Mouse (Mus musculus): ENCODE measurements around the gene Slc38a6.

Slc38a6 gene

DNA sequence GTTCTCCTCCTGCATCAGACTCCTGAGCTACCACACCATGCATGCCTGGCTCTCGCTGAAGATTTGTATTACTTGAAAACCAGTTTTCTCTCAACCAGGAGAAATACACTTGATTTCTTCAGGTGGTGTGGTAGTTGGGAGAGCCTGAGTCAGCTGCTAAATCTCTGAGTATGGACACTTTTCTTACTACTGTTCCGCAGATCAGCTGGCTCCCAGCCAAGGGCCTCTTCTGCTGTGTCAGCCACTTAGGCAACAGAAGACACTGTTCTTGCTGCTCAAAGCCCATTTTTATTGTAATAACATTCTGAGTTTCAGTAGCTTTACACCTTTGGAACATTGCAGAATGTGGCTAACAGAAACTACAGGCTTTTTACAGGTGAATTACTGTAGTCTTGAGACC is 72.1 kb downstream of the Slc38a6 start:
- peak; percentile 83 for DNase-seq

DNA sequence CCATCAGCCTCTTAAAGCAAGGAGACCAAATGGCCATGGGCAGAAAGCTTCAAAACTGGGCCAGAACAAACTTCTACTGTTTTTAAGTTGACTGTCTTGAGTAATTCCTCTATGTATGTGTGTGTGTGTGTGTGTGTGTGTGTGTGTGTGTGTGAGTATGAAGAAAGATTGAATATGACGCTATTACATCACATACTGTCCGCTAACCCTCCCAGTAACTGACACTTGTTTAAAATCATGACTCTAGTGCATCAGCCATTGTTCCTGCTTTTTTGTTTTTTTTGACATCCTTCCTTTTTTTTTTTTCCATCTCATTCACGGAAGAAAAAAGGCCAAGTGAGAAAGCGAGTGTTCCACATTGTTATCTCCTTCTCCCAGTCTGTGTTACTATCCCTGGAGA is 72.9 kb downstream of the Slc38a6 start:
- no peak for DNase-seq

DNA sequence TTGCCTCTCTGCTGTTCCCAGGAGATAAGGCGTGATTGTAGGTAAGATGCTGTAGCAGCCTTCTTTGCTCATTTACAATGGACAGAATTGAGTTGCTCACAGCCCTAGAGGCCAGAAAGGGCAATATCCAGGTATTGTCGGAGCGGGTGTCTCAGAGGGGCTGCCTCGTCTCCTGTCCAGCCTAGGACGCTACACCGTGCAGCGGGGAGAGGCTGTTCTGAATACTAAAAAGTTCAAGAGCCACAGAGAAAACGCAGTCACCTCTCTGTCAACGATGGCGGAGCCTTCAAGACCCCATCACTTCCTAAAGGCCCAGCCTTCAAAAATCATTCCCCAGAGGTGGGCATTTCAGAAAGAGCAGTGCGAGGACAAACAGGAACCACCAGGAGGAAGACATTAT is 74.6 kb downstream of the Slc38a6 start:
- no peak for DNase-seq

DNA sequence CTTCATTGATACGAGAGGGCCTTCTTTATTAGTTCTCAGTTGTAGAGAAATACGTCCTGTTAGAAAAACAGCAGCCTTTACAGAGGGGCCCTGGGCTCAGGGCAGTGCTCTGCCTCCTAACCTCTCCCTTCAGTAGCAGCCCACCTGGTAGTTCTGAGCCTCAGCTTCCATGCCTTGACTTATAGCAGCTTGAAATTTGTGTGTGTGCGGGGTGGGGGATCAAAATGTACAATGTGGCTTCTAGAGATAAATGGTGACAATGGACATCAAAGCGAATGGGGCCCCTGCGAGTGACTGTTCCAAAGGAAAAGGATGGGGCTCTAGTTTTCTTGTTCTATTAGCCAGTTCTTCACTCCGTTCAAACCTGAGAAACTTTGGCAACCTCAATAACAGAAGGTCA is 76.8 kb downstream of the Slc38a6 start:
- DNase-seq = no peak

DNA sequence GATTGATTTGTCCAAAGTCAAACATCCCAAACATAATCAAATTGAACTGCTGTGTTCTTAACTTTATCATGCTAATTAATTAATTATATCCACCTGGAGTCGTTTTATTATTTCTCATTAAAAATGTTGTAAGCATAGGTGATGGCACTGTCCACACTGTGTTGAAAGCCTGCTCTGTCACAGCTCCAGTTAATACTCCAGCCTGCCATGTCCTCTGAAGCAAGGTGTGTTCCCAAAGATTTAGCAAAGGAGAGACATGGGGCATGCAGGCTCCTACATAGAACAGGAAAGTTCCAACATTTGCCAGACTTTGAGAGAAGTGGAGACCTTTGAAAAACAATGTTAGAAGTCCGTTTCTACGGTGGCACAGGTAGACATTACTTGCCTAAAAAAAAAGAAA is 77.4 kb downstream of the Slc38a6 start:
- no peak for DNase-seq

DNA sequence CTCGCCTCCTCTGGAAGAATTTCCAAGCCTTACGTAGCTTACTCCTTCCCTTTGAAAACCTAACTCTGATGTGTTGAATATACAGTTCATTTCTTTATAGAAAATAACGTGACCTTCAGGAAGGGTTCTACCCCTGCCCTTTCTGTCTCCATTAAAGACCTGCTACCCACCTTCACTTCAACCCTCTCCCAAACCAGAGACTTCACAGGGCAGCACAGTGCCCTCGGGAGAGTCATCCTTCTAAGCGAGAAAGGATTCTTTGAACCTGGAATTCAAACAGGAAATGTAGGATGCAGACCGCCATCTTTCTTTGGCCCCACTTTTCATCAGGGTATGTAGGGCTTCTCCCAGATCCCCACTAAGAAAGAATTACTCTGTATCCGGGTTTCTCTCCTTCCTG is 80.0 kb downstream of the Slc38a6 start:
- DNase-seq = no peak

DNA sequence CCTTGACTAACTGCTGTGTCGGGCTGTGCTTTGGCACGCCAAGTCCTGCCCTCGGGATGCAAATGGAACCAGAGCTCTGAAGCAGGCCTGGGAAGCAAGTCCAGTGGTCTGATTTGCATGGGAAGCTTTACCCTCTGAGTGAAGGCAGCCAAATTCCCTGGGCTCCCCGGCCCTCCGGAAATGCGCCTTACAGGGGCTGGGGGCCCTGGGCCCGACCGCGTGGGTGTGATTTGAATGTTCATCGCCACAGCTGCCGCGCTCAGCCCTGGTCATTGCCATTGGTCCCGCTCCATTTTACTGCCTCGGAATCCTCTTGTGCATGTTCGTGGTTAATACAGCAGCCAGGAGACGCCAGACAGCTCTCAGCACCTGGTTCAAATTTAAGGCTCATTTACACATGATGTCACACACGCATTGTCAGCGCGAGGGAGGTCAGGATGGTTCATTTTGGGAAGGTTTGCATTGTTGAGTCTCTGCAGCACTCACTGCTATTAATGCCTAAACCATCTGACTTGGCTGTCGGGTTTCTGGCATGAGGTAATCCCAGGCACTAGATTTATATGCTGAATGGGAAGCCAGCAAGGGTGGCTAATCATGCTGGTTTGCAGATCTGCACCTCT is 81.0 kb downstream of the Slc38a6 start:
- DNase-seq = no peak

DNA sequence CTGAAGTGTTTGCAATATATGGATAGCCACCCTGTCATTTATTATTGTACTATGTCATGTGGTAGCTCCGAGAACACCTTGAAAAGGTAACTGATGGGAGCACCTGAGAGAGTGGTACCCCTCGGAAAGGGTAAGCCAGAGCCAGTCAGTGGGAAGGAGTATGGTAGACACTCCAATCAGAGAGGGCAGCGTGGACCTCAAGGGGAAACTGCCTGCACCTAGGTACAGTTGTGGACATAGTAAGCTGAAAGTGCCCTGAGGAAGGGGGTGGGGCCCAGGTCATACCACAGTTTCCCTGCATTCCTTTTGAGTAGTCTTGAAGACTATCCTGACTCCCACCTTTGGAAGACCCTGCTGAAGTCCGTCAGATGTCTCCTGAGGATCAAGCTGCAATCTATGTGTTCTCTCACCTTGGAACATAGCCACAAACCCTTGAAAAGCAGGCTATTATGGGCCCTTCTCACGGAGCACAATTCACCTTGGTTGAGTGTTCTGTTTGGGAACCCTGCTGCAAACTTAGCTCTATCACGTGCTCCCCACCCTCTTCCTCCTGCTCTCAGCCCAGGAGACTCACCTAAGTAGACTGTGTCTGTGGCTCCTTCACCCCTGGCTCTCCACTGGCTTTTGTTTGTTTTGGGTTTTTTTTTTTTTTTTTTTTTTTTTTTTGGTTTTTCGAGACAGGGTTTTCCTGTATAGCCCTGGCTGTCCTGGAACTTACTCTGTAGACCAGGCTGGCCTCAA is 82.5 kb downstream of the Slc38a6 start:
- DNase-seq = no peak

DNA sequence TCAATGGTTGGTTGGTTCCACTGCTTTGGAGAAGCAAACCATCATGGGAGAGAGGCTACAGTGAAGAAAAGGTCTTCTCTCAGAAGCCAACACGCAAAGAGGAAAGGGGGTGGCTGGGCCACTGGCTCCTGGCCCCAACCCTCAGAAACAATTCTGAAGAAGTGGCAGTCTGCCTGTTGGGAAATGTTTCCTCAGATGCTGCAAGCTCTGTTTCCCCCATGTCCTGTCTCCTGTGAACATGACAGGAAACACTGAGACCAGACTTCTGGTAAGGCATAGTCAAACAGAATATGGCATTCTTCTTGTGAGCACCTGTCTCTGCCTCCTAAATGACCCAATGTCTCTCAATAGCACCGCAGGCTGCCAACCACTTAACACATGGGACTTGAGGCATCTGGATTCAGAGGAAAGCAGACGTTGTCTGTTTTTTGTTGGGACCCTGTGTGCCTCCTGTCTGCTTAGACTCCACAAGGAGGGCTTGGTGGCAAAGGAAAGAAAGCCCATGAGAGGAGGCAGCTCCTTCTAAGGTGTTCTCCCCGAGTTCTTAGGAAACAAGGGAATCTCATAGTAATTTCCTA is 83.9 kb downstream of the Slc38a6 start:
- DNase-seq = no peak

DNA sequence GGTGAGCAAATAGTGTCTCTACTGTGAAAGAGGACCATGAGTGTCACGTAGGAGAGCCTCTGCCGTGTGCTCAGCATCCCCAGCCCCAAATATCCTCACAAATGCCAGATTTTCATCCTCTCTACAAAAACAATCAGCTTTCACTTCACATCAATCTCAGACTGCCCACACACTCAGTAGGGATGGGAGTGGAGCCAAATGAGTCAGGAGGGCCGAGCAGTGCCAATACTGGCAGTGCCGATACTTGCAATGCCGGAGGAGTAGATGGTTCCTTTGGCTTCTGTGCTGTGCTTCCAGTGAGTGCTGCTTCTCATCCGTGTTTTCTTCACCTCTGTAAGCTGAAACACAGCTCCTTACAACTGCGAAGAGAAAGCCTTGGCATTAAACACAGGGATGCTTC is 84.6 kb downstream of the Slc38a6 start:
- no peak for DNase-seq

DNA sequence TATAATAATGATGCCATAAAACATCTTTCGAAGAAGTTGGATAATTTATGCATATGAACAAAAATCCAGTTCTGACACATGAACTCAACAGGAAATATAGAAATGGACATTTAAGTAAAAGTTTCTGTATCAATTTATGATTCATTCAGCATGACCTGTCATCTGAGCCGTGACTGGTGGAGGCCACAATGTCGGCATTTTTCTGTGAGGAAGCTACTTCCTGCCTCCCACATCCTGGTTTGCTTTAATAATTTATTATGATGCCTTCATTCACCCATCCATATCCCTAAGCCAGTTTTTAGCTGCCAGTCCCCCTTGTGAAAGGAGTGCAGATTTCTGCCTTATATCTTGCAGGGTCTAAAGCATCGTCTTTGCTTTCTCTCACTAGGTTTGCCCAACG is 91.4 kb downstream of the Slc38a6 start:
- DNase-seq = no peak

DNA sequence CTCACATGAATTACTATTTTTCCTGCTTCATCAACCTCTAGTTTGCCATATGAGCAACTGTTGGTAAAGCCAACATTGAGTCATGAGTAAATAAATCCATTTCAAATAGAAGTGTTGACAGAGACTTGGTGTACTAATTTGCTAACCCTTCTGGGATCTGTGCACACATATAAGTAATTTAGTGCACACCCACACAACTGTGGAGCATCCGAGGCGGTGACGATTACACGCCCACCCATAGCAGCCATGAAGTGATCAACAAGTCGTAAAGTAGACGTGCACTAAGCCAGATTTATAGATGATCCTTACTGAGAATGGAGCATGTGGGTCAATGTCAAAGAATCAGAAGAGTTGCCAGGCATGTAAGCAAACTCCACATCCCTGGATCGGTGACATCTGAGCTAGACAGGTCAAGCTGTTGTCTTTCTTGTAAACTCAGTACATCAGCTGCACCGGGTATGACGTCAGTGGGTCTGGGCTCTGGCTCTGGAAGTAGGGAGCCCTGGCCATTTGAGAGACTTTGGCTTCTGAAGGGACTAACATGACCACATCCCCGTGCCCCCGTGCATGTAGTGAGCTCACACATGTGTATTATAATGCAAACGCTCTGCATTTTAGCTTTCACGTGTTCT is 92.3 kb downstream of the Slc38a6 start:
- DNase-seq = no peak

DNA sequence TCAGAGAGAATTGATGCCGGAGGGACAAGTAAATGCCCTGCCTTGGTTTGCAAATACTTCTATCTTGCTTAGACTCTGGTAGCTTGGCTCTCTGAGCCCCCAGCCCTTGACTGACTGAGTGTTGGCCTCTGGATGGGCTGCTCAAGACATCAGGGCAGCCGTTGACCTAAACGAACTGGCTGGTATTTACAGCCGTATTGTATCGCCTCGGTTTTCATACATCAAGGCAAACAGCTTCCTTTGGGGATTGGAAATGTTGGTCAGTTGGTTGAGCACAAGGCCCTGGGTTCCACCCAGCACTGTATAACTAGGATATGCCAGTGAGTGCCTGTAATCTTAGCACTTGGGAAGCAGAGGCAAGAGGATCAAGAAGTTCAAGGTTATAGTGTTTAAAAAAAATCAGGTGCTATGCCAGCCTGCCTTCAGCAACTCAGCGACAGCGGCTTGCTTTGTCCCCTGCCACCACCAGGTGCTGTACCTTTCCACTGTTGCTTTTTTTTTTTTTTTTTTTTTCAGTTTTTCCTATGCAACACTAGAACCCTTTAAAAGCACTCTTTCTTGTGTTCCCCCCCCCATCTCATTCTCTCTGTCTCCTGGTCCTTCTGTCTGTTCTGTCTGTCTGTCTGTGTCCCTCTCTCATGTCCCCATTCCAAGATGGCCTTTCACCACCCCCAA is 94.2 kb downstream of the Slc38a6 start:
- no peak for DNase-seq

DNA sequence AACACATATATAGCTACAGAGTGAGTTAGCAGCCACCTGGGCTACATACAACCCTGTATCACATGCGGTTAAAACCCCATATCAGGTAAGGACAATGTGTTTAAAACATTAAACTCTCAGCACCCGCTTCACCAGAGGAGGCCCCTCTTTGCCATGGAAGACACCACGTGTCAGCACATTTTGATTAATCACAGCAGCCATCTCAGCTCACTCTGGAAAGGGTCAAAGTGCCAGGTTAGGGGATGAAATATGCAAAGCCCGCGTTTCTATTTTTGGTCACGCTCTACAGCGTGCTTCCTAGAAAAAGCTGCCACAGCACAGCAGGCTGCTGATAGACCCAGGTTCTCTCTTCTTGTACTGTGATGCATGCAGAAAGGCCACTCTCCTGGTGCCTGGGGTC is 94.9 kb downstream of the Slc38a6 start:
- peak; percentile 59 for DNase-seq

DNA sequence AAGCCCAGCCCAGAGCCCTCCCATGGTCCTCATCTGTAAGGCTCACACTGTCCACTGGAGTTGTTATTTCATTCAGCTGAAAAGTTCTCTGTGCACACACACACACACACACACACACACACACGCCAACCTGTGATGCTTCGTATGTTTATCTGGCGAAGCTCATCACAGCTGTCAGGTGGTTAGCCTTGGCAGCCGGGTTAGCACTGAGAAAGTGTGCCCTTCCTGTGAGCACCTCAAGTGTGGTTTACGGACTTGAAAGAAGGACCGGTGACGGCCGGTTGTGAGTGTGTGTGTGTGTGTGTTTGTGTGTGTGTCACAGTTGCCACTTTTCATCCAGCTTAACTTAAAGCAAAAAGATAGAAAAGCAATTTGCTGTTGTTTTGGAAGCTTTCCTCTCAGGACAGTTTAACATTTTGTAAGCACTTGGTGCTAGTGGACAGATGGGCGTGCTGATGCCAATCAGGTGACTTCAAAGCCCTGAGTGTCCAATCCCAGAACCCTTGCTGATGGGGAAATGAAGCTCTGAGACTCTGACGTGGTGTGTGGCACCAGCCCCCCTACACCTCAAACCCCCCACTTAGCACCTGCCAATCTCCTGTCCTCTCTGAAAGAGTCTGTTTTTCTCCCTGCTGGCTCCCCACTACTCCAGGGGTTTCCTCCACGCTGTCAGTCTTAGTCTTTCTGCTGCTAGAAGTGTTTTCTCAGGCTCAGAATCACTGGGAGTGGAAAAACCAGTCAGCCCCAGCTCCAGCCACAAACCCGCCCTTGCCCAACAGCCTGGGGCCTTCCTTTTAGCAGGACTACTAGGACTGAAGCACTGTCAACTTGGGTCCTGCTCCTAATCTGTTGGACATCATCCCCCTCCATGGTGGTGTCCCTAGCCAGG is 96.0 kb downstream of the Slc38a6 start:
- DNase-seq = no peak

DNA sequence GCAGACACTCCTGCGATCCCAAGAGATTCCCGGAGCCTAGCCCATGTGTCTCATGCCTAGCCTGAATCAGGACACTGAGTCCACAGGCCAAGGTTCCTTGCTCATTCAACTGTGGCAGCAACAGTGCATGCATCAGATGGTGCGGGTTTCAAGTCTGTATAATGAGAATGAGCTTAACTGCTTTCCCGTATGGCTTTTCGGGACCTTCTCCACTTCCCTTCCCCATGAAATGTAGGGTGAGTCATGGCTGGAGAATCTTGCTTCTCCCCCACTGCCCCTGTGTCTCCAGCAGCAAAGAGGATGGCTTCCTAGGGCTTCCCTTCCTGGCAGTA is 96.6 kb downstream of the Slc38a6 start:
- peak; percentile 49 for DNase-seq

DNA sequence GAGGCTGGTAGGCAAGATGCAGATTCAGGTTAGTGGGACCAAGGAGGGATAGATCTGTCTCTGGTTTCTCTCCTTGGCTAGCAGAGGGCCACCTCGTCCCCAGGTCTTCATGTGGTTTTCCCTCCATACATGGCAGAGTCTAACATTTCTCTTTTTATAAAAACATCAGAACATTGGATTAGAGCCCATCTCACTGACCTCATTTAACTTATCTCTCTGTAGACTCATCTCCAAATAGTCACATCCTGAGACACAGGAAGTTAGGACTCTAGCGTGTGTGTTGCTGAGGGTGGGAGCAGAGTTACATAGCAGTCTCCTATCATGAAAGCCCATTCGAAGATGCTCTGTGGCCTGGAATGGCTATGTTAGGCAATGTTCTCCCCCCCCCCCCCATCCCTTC is 97.3 kb downstream of the Slc38a6 start:
- no peak for DNase-seq

DNA sequence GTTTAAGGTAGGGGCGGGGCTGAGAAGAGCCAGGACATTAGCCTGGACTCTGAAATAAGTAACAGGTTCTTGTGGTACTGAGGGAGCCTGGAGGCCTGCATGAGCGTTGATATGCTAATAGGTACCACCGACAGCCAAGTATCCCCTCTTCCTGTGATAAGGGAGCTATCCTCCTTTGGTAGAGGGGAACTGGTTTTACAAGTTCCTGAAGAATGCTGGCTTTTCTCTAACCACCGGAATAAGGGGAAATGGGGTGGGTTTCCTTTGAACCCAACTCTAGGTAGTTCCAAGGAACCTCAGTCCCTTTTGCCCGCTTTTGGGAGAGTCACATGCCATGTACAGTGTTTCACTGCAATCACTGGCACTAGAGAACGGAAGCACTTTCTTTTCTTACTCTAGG is 98.2 kb downstream of the Slc38a6 start:
- DNase-seq = no peak

DNA sequence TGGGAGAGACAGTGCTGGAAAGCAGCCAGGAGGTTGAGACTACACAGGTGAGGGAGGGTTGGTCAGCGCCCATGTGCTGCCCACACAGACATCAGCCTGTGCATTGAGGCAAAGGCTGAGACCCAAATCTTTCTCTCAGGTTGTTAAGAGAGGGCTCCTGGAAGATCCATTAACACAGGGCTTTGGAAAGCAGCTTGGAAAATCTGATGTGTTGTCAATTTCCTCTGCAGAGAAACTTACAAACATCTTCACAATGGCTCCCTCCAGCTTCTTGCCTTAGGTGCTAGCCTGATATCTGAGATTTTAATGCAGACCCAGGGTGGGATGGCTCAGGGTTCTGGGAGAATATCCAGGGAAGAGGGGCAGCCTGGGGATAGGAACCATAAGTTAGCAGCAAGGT is 105.9 kb downstream of the Slc38a6 start:
- no peak for DNase-seq

DNA sequence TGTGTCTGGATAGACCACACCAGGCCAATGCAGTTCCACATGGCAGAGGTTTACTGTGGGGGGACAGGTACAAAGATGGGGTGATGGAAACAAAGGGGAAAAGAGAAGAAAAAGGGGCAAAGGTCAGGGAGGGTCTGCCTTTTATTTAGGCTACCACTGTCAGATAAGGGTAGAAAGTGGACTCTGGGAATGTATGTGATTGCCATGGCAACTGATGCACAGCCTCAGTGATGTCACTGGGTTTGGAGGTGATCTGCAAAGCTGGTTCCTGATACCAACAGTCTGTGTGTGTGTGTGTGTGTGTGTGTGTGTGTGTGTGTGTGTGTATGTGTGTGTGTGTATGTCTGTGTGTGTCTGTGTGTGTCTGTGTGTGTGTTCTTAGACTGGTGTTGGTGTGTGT is 106.4 kb downstream of the Slc38a6 start:
- DNase-seq = no peak

DNA sequence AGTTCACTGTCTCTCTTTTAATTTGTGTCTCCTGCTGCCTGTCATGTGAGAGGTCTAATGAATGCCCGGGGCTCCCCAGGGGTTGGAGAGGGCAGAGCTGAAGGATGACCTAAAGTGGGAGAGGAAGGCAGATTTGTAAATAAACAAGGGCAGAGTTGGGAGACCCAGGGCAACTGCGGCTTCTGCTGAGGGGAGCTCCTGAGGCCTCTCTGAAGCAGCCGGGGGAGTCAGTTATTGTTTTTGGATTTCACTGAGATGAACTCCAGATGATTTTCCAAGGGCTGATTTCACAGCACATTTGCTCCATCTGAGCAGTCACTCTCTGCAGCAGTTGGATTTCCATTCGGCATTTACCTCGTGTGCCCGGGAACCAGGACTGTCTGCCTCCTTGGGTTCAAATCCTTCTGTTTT is 107.3 kb downstream of the Slc38a6 start:
- DNase-seq = peak; percentile 16

DNA sequence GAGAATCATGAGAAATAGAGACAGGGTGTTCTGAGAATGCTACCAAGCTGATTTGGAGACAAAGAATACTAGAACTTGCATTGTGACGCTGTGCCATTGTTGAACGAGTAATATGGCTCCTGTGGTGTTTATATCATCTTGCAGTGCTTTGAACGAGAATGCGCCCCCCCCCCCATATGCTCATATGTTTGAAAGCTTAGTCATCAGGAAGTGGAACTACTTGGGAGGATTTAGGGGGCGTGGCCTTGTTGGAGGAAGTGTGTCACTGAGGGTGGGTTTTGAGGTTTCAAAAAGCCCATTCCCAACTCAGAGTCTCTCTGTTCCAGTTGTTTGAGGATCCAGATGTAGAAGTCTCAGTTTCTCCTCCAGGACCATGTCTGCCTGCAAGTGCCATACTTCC is 108.0 kb downstream of the Slc38a6 start:
- no peak for DNase-seq

DNA sequence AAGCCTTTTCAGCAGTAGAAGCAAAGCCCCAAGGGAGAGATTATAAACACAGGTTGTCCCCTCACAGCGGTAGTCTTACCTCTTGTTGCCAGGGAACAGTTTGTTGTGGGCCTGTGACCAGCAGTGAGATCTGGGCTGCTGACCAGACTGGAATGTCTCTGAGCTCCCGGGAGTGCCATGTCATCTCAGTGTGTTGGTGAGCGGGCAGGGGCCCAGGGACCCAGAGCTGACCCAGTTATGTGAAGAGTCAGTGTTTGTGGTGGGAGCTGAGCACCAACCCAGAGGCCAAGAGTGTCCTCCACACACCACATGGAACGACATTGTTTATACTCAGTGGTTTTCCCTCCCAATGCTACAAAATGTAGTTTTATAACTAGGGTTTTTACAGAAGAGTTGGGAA is 112.8 kb downstream of the Slc38a6 start:
- no peak for DNase-seq

Data from kidney, postnatal 14 days (tissue).